Mouse (Mus musculus) stomach, embryonic 16.5 days (tissue): ENCODE measurements around the gene Fam107a. TPM values are rescaled to one million over a fixed set of nuclear protein-coding genes. Genes with fewer than 3 reads are reported as not detected.

Source experiments
- ATAC-seq: fragments of 200-750 bp; cut with Nextera tagmentation; 2 replicates; pipeline ENCODE4 v1.8.0; 2017; ENCODE audit warnings: moderate number of reproducible peaks, moderate TSS enrichment; ENCODE audit not compliant: insufficient read depth, low FRiP score
- H3K27ac ChIP-seq: fragments of 300-500 bp; sonication (generic); 2 replicates; pipeline ENCODE4 v1.5.1; 2014; ENCODE audit warnings: low read length
- H3K27me3 ChIP-seq: fragments of 300-500 bp; sonication (generic); 2 replicates; pipeline ENCODE4 v1.6.1; 2014; ENCODE audit warnings: low read length, control low read depth, mixed read lengths; ENCODE audit not compliant: control insufficient read depth, insufficient read depth
- H3K36me3 ChIP-seq: fragments of 300-500 bp; sonication (generic); 2 replicates; pipeline ENCODE4 v1.6.1; 2014; ENCODE audit warnings: low read length; ENCODE audit not compliant: control insufficient read depth, insufficient read depth
- H3K4me1 ChIP-seq: fragments of 300-500 bp; sonication (generic); 2 replicates; pipeline ENCODE4 v1.6.1; 2014; ENCODE audit warnings: low read length, control low read depth, mixed read lengths; ENCODE audit not compliant: control insufficient read depth, insufficient read depth
- H3K4me2 ChIP-seq: fragments of 300-500 bp; sonication (generic); 2 replicates; pipeline ENCODE4 v1.6.1; 2014; ENCODE audit warnings: low read depth, low read length, mixed read lengths
- H3K4me3 ChIP-seq: fragments of 300-500 bp; sonication (generic); replicated peaks from 2 replicates; pipeline ENCODE4 v1.5.1; 2014; ENCODE audit warnings: mild to moderate bottlenecking, low read length
- H3K9ac ChIP-seq: fragments of 300-500 bp; sonication (generic); 2 replicates; pipeline ENCODE4 v1.6.1; 2014; ENCODE audit warnings: low read length
- H3K9me3 ChIP-seq: fragments of 300-500 bp; sonication (generic); replicated peaks from 2 replicates; pipeline ENCODE4 v1.6.1; 2016; ENCODE audit warnings: low read length, control low read depth; ENCODE audit not compliant: control insufficient read depth
- WGBS: fragments of 180-500 bp; shearing (Covaris S2); extraction: QIAGEN DNeasy Blood & Tissue Kit; methylation state at CpG from one replicate; pipeline ENCODE4 v1.1.7; 2014; 5-methylcytosine and 5-hydroxymethylcytosine counted together
- polyA plus RNA-seq: library from polyadenylated mRNA; unstranded; fragments of >200 nt; fragmentation: Nextera tagmentation; extraction: Ambion mirVana; gene quantifications from 2 replicates; pipeline ENCODE4 v1.2.1, GENCODE M21; 2015

Fam107a gene
- 0.25 and 0.55 TPM in 2 replicates for polyA plus RNA-seq

- Histone ChIP-seq H3K36me3 (no peaks in the 10 kb centered on the region), H3K27ac (no peak within 1 kb of the TSS), H3K9me3 (no peaks in the 10 kb centered on the region), H3K4me3 (peak within 1 kb of the TSS; percentile 25), H3K4me1 (peaks cover 7% of the 10 kb centered on the region; the same call in 1 of the 2 replicates), H3K9ac (no peak within 1 kb of the TSS), H3K27me3 (peaks cover 30% of the 10 kb centered on the region), H3K4me2 (peak within 1 kb of the TSS; percentile 49)
- ATAC-seq: no peak
- 10% methylated on average over 41 of the region's 41 CpGs for WGBS
Measured at GRCm38 (mm10) chr14:8317194-8318097, at the start of gene Fam107a. TSS of gene Fam107a (minus strand) at chr14:8318023.

- Histone ChIP-seq H3K4me2 (no peak overlapping the region), H3K27ac (peak overlapping the region; percentile 88), H3K9ac (no peak overlapping the region), H3K9me3 (no peaks in the 10 kb centered on the region), H3K4me3 (no peak overlapping the region), H3K27me3 (no peaks in the 10 kb centered on the region), H3K4me1 (peaks cover 8% of the 10 kb centered on the region), H3K36me3 (no peaks in the 10 kb centered on the region)
- peak; percentile 77; the same call in 1 of the 2 replicates for ATAC-seq
- WGBS: 0% methylated on average over 1 of the region's 1 CpGs
Measured at GRCm38 (mm10) chr14:8367121-8367520, 49.3 kb upstream of the Fam107a start.

GRCm38 (mm10) chr14:8365833-8366232 is 48.0 kb upstream of the Fam107a start:
- Histone ChIP-seq H3K27me3 (no peaks in the 10 kb centered on the region), H3K27ac (peak overlapping the region; percentile 69), H3K9me3 (no peaks in the 10 kb centered on the region), H3K4me1 (peaks cover 8% of the 10 kb centered on the region), H3K4me3 (no peak overlapping the region), H3K9ac (no peak overlapping the region), H3K36me3 (no peaks in the 10 kb centered on the region), H3K4me2 (no peak overlapping the region)
- no peak for ATAC-seq
- 57% methylated on average over 6 of the region's 6 CpGs for WGBS

GRCm38 (mm10) chr14:8356836-8357235 is 39.0 kb upstream of the Fam107a start:
- H3K9me3 ChIP-seq: no peaks in the 10 kb centered on the region
- no peaks in the 10 kb centered on the region for H3K4me1 ChIP-seq
- no peaks in the 10 kb centered on the region for H3K27me3 ChIP-seq
- WGBS: 60% methylated on average over 9 of the region's 9 CpGs
- no peaks in the 10 kb centered on the region for H3K36me3 ChIP-seq
- no peak overlapping the region for H3K4me3 ChIP-seq
- H3K4me2 ChIP-seq: no peak overlapping the region
- H3K9ac ChIP-seq: 0 out of 2 replicates have a peak overlapping the region, but pooled peaks have one; percentile 28
- peak overlapping the region; percentile 69; the same call in 1 of the 2 replicates for H3K27ac ChIP-seq
- peak; percentile 89 for ATAC-seq

GRCm38 (mm10) chr14:8355999-8356501 is 38.2 kb upstream of the Fam107a start:
- H3K4me3 ChIP-seq: no peak overlapping the region
- H3K27ac ChIP-seq: no peak overlapping the region; the same call in 1 of the 2 replicates
- no peaks in the 10 kb centered on the region for H3K9me3 ChIP-seq
- H3K4me1 ChIP-seq: no peaks in the 10 kb centered on the region
- no peaks in the 10 kb centered on the region for H3K36me3 ChIP-seq
- H3K4me2 ChIP-seq: no peak overlapping the region
- H3K9ac ChIP-seq: no peak overlapping the region
- no peaks in the 10 kb centered on the region for H3K27me3 ChIP-seq
- WGBS: 25% methylated on average over 6 of the region's 6 CpGs
- ATAC-seq: peak; percentile 69; the same call in 1 of the 2 replicates

- ATAC-seq: peak; percentile 35; the same call in 1 of the 2 replicates
- Histone ChIP-seq H3K27me3 (no peaks in the 10 kb centered on the region), H3K4me3 (no peak overlapping the region), H3K36me3 (no peaks in the 10 kb centered on the region), H3K27ac (no peak overlapping the region), H3K4me1 (no peaks in the 10 kb centered on the region), H3K9ac (no peak overlapping the region), H3K9me3 (no peaks in the 10 kb centered on the region), H3K4me2 (no peak overlapping the region)
- WGBS: 68% methylated on average over 9 of the region's 9 CpGs
Measured at GRCm38 (mm10) chr14:8348927-8349326, 31.1 kb upstream of the Fam107a start.

GRCm38 (mm10) chr14:8346255-8346997 is 28.6 kb upstream of the Fam107a start:
- Histone ChIP-seq H3K4me1 (no peaks in the 10 kb centered on the region), H3K4me3 (no peak overlapping the region), H3K27ac (no peak overlapping the region), H3K9ac (no peak overlapping the region), H3K9me3 (no peaks in the 10 kb centered on the region), H3K36me3 (no peaks in the 10 kb centered on the region), H3K4me2 (no peak overlapping the region), H3K27me3 (no peaks in the 10 kb centered on the region)
- WGBS: 22% methylated on average over 7 of the region's 7 CpGs
- ATAC-seq: no peak; the same call in 1 of the 2 replicates

- Histone ChIP-seq H3K36me3 (no peaks in the 10 kb centered on the region), H3K4me3 (no peak overlapping the region), H3K4me1 (no peaks in the 10 kb centered on the region), H3K4me2 (no peak overlapping the region), H3K9ac (no peak overlapping the region), H3K27me3 (no peaks in the 10 kb centered on the region), H3K27ac (no peak overlapping the region), H3K9me3 (no peaks in the 10 kb centered on the region)
- 79% methylated on average over 4 of the region's 4 CpGs for WGBS
- no peak for ATAC-seq
Measured at GRCm38 (mm10) chr14:8345566-8345965, 27.7 kb upstream of the Fam107a start.
